Mouse (Mus musculus) bone marrow macrophage, adult 2 months (primary cell): ENCODE measurements around the gene Tmed2.

Experiments
- CTCF ChIP-seq: IDR thresholded peaks from 2 replicates; pipeline ENCODE4 v1.5.1; 2012; ENCODE audit warnings: low read depth, mild to moderate bottlenecking, low read length, moderate library complexity
- POLR2A ChIP-seq: IDR thresholded peaks from 2 replicates; pipeline ENCODE4 v1.6.1; 2012; ENCODE audit warnings: mild to moderate bottlenecking, low read depth, low read length, borderline replicate concordance

DNA sequence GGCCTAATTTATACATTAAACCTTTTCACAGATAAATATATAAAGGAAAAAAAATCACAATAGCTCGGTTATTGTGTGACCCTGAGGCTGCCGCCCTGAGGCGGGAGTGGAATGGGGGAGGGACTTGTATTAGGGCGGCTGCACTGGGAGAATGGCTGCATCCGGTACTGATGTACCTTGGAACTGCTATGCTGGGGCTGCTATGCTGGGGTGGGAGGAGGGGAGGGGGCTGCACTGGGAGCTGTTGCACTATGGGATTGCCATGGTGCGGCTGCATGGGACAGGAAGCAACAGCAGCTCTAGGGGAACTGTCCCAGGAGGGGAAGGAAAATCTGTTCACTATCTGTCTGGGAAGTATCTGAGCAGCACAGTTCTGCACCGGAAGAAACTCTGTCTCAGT, 8.0 kb upstream of the Tmed2 start:
- no peak for TF ChIP-seq CTCF
- TF ChIP-seq POLR2A = no peak
